Mouse (Mus musculus): ENCODE measurements around the gene Tenm1. TPM values are rescaled to one million over a fixed set of nuclear protein-coding genes. Genes with fewer than 3 reads are reported as not detected.

Tenm1 gene
- polyA plus RNA-seq, 2 experiments = 0.01 TPM; not detected in 1

DNA sequence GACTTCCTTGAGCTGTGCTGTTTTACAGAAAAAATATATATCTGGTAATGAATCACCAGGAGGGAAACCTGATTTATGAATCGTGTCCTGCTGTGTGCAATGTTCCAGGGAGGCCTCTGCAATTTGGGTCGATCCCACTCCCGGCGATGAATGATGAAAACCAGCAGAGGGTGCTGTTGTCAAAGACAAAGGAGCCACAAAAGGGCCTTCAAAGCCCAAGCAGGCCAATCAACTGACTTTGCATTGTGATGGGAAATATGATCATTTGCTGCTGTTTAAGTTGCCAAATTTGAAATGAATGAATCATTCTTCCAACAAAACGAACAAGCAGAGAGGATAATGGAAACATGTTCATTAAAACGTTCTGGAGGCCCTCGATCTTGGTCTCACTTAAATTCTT, 871.6 kb downstream of the Tenm1 start:
- Histone ChIP-seq H3K9me3 (ENCODE audit: control insufficient read depth, low read length) (no peaks in the 10 kb centered on the region), H3K27ac (no peak overlapping the region), H3K36me3 (replicated peaks; ENCODE audit: control insufficient read depth, insufficient read depth, low read depth) (no peaks in the 10 kb centered on the region), H3K9ac (replicated peaks) (no peak overlapping the region), H3K4me1 (replicated peaks; ENCODE audit: control insufficient read depth in 2 of 2, insufficient read depth in 2 of 2, low read length in 1 of 2) (no peaks in the 10 kb centered on the region), H3K4me2 (ENCODE audit: low read depth) (no peak overlapping the region), H3K4me3 (ENCODE audit: insufficient read depth in 1 of 2, low read depth in 2 of 2, low read length in 2 of 2) (no peak overlapping the region), H3K27me3 (ENCODE audit: control insufficient read depth, insufficient read depth, low read length) (no peaks in the 10 kb centered on the region)
- DNase-seq (ENCODE audit: low read depth in 3 of 3, low spot score in 3 of 3) (no peak), ATAC-seq (ENCODE audit: insufficient read depth) (no peak)
- TF ChIP-seq CTCF (IDR thresholded peaks at IDR 0.05; ENCODE audit: low read depth) (peak; percentile 56), EP300 (IDR thresholded peaks at IDR 0.05; ENCODE audit: low read depth) (no peak)
- WGBS (ENCODE audit: insufficient replicate concordance) = 21% methylated on average over 7 of the region's 7 CpGs

DNA sequence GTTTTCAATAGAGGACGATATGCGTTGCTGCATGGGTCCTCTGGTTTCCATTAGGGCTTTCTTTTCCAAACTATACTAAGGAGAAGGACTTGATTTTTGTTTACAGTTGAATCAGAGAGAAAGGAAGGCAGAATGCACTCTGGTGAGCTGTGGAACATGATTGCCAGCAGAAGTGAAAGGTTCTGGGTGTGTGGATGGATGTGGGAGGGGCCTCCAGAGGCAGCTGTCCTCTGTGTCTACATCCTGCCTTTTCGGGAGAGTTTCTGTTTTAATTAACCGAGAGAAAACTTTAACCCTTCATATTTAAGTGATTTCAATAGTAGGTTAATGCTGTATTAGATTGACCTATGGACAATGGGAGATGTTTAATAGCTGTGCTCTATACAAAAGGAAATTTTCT, 880.4 kb downstream of the Tenm1 start:
- H3K36me3 ChIP-seq (replicated peaks; ENCODE audit: control insufficient read depth, insufficient read depth, low read depth) = no peaks in the 10 kb centered on the region

DNA sequence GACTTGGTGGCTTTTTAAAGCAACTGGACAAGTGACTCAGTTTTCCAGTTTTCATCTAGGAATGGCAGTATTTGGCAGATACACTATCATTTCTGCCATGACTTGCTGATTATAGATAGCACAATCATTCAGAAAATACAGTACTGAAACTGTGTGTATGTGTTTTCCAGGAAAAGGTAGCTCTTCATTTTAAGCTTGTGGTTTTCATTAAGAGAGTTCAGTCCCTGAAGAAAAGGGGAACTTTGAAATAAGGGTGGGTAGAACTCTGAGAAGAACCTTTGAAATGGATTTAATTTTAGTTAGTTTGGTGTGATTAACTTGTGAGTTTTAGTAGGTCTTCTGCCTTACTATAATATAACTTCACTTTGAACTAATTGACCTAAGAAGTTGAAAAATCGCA, 883.9 kb downstream of the Tenm1 start:
- H3K4me2 ChIP-seq (ENCODE audit: low read depth) = no peak overlapping the region
- TF ChIP-seq CTCF (IDR thresholded peaks at IDR 0.05; ENCODE audit: low read depth) (no peak), EP300 (IDR thresholded peaks at IDR 0.05; ENCODE audit: low read depth) (no peak)
- no peak for ATAC-seq (ENCODE audit: insufficient read depth)
- H3K36me3 ChIP-seq (replicated peaks; ENCODE audit: control insufficient read depth, insufficient read depth, low read depth) = no peaks in the 10 kb centered on the region
- H3K9ac ChIP-seq (replicated peaks) = no peak overlapping the region
- WGBS (ENCODE audit: insufficient replicate concordance) = 70% methylated on average over 1 of the region's 1 CpGs
- DNase-seq (ENCODE audit: low read depth in 3 of 3, low spot score in 3 of 3) = no peak
- H3K4me1 ChIP-seq (replicated peaks; ENCODE audit: control insufficient read depth in 2 of 2, insufficient read depth in 2 of 2, low read length in 1 of 2) = no peaks in the 10 kb centered on the region
- no peak overlapping the region for H3K4me3 ChIP-seq (ENCODE audit: insufficient read depth in 1 of 2, low read depth in 2 of 2, low read length in 2 of 2)
- H3K27me3 ChIP-seq (ENCODE audit: control insufficient read depth, insufficient read depth, low read length) = no peaks in the 10 kb centered on the region
- H3K9me3 ChIP-seq (ENCODE audit: control insufficient read depth, low read length) = no peaks in the 10 kb centered on the region
- H3K27ac ChIP-seq = no peak overlapping the region

More for the DNA sequence above, 880.4 kb downstream of the Tenm1 start:
- WGBS (ENCODE audit: insufficient replicate concordance) = 57% methylated on average over 4 of the region's 4 CpGs
- no peak overlapping the region for H3K4me3 ChIP-seq (ENCODE audit: insufficient read depth in 1 of 2, low read depth in 2 of 2, low read length in 2 of 2)
- DNase-seq (ENCODE audit: low read depth in 3 of 3, low spot score in 3 of 3) = no peak
- H3K9ac ChIP-seq (replicated peaks) = no peak overlapping the region
- no peaks in the 10 kb centered on the region for H3K4me1 ChIP-seq (replicated peaks; ENCODE audit: control insufficient read depth in 2 of 2, insufficient read depth in 2 of 2, low read length in 1 of 2)
- no peak for TF ChIP-seq CTCF (IDR thresholded peaks at IDR 0.05; ENCODE audit: low read depth)
- TF ChIP-seq EP300 (IDR thresholded peaks at IDR 0.05; ENCODE audit: low read depth) = no peak
- no peak for ATAC-seq (ENCODE audit: insufficient read depth)
- no peaks in the 10 kb centered on the region for H3K9me3 ChIP-seq (ENCODE audit: control insufficient read depth, low read length)
- no peak overlapping the region for H3K27ac ChIP-seq
- H3K4me2 ChIP-seq (ENCODE audit: low read depth) = no peak overlapping the region
- H3K27me3 ChIP-seq (ENCODE audit: control insufficient read depth, insufficient read depth, low read length) = no peaks in the 10 kb centered on the region

DNA sequence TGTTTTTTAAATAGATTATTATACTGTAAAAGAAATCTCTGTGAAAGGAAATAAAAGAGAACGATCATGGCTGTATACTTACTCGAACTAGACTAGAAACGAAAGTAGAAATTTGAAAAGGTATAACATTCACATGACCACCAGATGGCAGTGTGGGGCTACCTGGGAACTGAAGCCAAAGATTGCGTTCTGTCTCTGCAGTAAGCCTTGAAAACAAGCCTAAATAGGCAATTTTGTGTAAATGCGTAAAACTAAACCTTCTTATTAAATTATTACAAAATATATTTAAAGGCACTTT, 888.2 kb downstream of the Tenm1 start:
- 26% methylated on average over 5 of the region's 5 CpGs for WGBS (ENCODE audit: insufficient replicate concordance)
- H3K4me3 ChIP-seq (ENCODE audit: insufficient read depth in 1 of 2, low read depth in 2 of 2, low read length in 2 of 2) = peak overlapping the region in 1 of 2 experiments; percentile 19; a peak in 1 of 4 replicates
- H3K36me3 ChIP-seq (replicated peaks; ENCODE audit: control insufficient read depth, insufficient read depth, low read depth) = no peaks in the 10 kb centered on the region

DNA sequence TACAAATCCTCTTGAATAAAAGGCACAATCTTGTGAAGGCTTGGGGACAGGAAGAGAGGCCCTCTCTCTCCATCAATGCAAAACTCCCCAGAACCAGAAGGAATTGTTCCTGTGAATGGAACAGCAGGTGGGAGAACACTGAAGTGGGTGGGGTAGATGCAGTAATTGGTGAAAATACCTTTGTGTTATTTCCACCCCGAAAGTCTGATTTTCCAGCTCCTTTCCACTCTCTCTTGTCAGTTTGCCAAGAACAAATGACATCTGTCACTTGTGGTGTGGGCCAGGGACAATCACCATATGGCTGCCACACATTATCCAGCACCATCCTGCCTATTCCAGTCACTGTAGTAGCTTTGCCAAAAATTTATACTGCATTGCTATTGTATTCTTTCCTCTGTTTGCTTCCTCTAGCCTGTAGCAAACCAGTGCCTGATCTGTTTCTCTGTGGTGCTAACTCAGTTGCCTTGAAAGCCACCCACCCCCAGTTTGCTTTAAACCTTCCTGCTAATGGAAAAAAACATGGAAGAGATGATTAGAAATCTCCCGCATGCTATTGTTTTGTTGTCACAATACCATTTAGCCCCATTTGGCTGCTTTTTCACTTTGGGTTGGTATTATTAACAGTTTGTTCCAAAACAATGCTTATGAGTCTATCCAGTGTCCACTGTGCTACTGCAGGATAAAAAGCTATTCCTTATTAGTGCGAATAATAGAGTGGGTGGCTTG, 888.7 kb downstream of the Tenm1 start:
- Histone ChIP-seq H3K4me1 (replicated peaks; ENCODE audit: control insufficient read depth in 2 of 2, insufficient read depth in 2 of 2, low read length in 1 of 2) (no peaks in the 10 kb centered on the region), H3K9ac (replicated peaks) (peak overlapping the region; percentile 9; the same call in 1 of the 2 replicates), H3K36me3 (replicated peaks; ENCODE audit: control insufficient read depth, insufficient read depth, low read depth) (no peaks in the 10 kb centered on the region), H3K9me3 (ENCODE audit: control insufficient read depth, low read length) (no peaks in the 10 kb centered on the region), H3K27me3 (ENCODE audit: control insufficient read depth, insufficient read depth, low read length) (no peaks in the 10 kb centered on the region), H3K27ac (no peak overlapping the region), H3K4me2 (ENCODE audit: low read depth) (peak overlapping the region; percentile 37), H3K4me3 (ENCODE audit: insufficient read depth in 1 of 2, low read depth in 2 of 2, low read length in 2 of 2) (peak overlapping the region in 1 of 2 experiments; percentile 19; a peak in 1 of 4 replicates)
- WGBS (ENCODE audit: insufficient replicate concordance) = 34% methylated on average over 3 of the region's 3 CpGs
- DNase-seq (ENCODE audit: low read depth in 3 of 3, low spot score in 3 of 3) (no peak), ATAC-seq (ENCODE audit: insufficient read depth) (no peak)
- TF ChIP-seq CTCF (IDR thresholded peaks at IDR 0.05; ENCODE audit: low read depth) = no peak
- TF ChIP-seq EP300 (IDR thresholded peaks at IDR 0.05; ENCODE audit: low read depth) = no peak

More for the DNA sequence above, 888.2 kb downstream of the Tenm1 start:
- TF ChIP-seq EP300 (IDR thresholded peaks at IDR 0.05; ENCODE audit: low read depth) (no peak), CTCF (IDR thresholded peaks at IDR 0.05; ENCODE audit: low read depth) (peak; percentile 62)
- Histone ChIP-seq H3K4me1 (replicated peaks; ENCODE audit: control insufficient read depth in 2 of 2, insufficient read depth in 2 of 2, low read length in 1 of 2) (no peaks in the 10 kb centered on the region), H3K9ac (replicated peaks) (no peak overlapping the region), H3K27me3 (ENCODE audit: control insufficient read depth, insufficient read depth, low read length) (no peaks in the 10 kb centered on the region), H3K9me3 (ENCODE audit: control insufficient read depth, low read length) (no peaks in the 10 kb centered on the region), H3K4me2 (ENCODE audit: low read depth) (peak overlapping the region; percentile 37), H3K27ac (no peak overlapping the region)
- DNase-seq (ENCODE audit: low read depth in 3 of 3, low spot score in 3 of 3) = peak; percentile 19 to 24 (median 22)
- ATAC-seq (ENCODE audit: insufficient read depth) = no peak
